Mouse (Mus musculus): ENCODE measurements at regions not wholly inside any gene's neighbourhood (a gene's known extent, or its start where the extent isn't known, plus 50 kb on each side); places are given as distances from the start of the nearest gene placed in this dataset.

DNA sequence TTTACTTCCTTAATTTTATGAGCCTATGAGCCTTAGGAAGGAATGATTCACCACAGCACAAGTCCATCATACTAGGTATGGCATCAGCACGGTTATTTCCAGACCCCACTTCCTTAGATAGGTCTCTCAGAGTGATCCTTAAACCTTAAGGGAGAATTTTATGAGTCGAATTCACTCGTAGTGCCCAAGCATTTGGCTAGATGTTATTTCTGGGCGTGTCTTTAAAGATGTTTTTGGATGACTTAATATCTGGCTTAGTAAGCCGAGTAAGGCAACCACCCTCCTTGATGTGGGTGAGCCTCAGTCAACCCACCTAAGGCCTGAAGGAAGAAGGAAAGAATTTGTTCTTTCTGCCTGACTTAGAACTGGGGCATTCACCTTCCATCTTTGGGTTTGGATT lies 132.8 kb upstream of the Eif4g2 start:
- WGBS = 75% methylated on average over 5 of the region's 5 CpGs
- no peaks in the 10 kb centered on the region for H3K27me3 ChIP-seq (replicated peaks)
- H3K4me2 ChIP-seq (replicated peaks) = no peak overlapping the region
- H3K9ac ChIP-seq = no peak overlapping the region
- H3K9me3 ChIP-seq = no peaks in the 10 kb centered on the region
- H3K4me1 ChIP-seq (replicated peaks) = no peaks in the 10 kb centered on the region
- no peak for ATAC-seq
- no peak overlapping the region for H3K27ac ChIP-seq
- no peaks in the 10 kb centered on the region for H3K36me3 ChIP-seq
- H3K4me3 ChIP-seq (replicated peaks) = no peak overlapping the region

GRCm38 (mm10) chr7:111214226-111214906 lies 131.5 kb upstream of the Eif4g2 start:
- H3K4me3 ChIP-seq (replicated peaks) = no peak overlapping the region
- H3K36me3 ChIP-seq = no peaks in the 10 kb centered on the region
- H3K27ac ChIP-seq = no peak overlapping the region
- no peak overlapping the region for H3K9ac ChIP-seq
- no peaks in the 10 kb centered on the region for H3K4me1 ChIP-seq (replicated peaks)
- 91% methylated on average over 6 of the region's 6 CpGs for WGBS
- H3K9me3 ChIP-seq = no peaks in the 10 kb centered on the region
- H3K4me2 ChIP-seq (replicated peaks) = no peak overlapping the region
- no peaks in the 10 kb centered on the region for H3K27me3 ChIP-seq (replicated peaks)
- ATAC-seq = no peak

- WGBS = 41% methylated on average over 5 of the region's 5 CpGs
- no peak for ATAC-seq
- Histone ChIP-seq H3K4me3 (replicated peaks) (no peak overlapping the region), H3K27ac (no peak overlapping the region), H3K4me2 (replicated peaks) (no peak overlapping the region), H3K9me3 (no peaks in the 10 kb centered on the region), H3K4me1 (replicated peaks) (no peaks in the 10 kb centered on the region), H3K9ac (no peak overlapping the region), H3K27me3 (replicated peaks) (no peaks in the 10 kb centered on the region), H3K36me3 (no peaks in the 10 kb centered on the region)
These were observed 129.4 kb upstream of the Eif4g2 start for GRCm38 (mm10) chr7:111212188-111212587.

- H3K36me3 ChIP-seq = no peaks in the 10 kb centered on the region
- no peak overlapping the region for H3K4me3 ChIP-seq (replicated peaks)
- ATAC-seq = no peak
- no peak overlapping the region for H3K9ac ChIP-seq
- H3K4me1 ChIP-seq (replicated peaks) = no peaks in the 10 kb centered on the region
- H3K27me3 ChIP-seq (replicated peaks) = no peaks in the 10 kb centered on the region
- H3K4me2 ChIP-seq (replicated peaks) = no peak overlapping the region
- 77% methylated on average over 11 of the region's 11 CpGs for WGBS
- H3K27ac ChIP-seq = no peak overlapping the region
- H3K9me3 ChIP-seq = no peaks in the 10 kb centered on the region
These were observed 128.8 kb upstream of the Eif4g2 start for GRCm38 (mm10) chr7:111211641-111212040.

DNA sequence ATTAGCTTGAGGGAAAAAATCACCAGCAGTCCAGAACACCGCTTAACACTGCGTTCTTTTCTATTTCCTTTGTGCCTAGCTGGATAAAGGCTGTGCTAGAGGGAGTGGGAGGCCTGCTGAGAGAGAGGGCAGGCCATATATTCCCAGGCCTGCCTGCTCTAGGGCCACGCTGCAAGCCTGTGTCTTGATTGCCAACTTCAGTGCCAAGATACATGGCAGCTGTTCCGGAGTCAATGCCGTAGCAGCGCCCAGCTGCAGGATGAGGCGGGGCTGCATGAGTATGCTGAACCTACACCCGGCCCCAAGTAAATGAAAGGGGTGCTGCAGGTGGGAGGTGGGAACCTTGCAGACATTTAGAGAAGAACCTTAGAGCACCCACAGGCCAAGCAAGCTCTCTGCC lies 127.5 kb upstream of the Eif4g2 start:
- H3K4me2 ChIP-seq (replicated peaks) = no peak overlapping the region
- WGBS = 86% methylated on average over 8 of the region's 8 CpGs
- ATAC-seq = no peak
- no peaks in the 10 kb centered on the region for H3K4me1 ChIP-seq (replicated peaks)
- H3K9ac ChIP-seq = no peak overlapping the region
- H3K9me3 ChIP-seq = no peaks in the 10 kb centered on the region
- no peak overlapping the region for H3K4me3 ChIP-seq (replicated peaks)
- H3K36me3 ChIP-seq = no peaks in the 10 kb centered on the region
- H3K27ac ChIP-seq = no peak overlapping the region
- no peaks in the 10 kb centered on the region for H3K27me3 ChIP-seq (replicated peaks)

- no peak overlapping the region for H3K4me2 ChIP-seq (replicated peaks)
- H3K9me3 ChIP-seq = no peaks in the 10 kb centered on the region
- no peak overlapping the region for H3K27ac ChIP-seq
- no peak for ATAC-seq
- no peaks in the 10 kb centered on the region for H3K36me3 ChIP-seq
- WGBS = 77% methylated on average over 5 of the region's 5 CpGs
- no peaks in the 10 kb centered on the region for H3K27me3 ChIP-seq (replicated peaks)
- no peak overlapping the region for H3K4me3 ChIP-seq (replicated peaks)
- no peaks in the 10 kb centered on the region for H3K4me1 ChIP-seq (replicated peaks)
- H3K9ac ChIP-seq = no peak overlapping the region
These were observed 123.0 kb upstream of the Eif4g2 start for GRCm38 (mm10) chr7:111205876-111206275.

GRCm38 (mm10) chr7:111198608-111199355 lies 116.0 kb upstream of the Eif4g2 start:
- Histone ChIP-seq H3K27me3 (replicated peaks) (no peaks in the 10 kb centered on the region), H3K27ac (no peak overlapping the region), H3K4me1 (replicated peaks) (no peaks in the 10 kb centered on the region), H3K4me3 (replicated peaks) (no peak overlapping the region), H3K9me3 (no peaks in the 10 kb centered on the region), H3K9ac (no peak overlapping the region), H3K4me2 (replicated peaks) (no peak overlapping the region), H3K36me3 (no peaks in the 10 kb centered on the region)
- no peak for ATAC-seq
- WGBS = 60% methylated on average over 10 of the region's 10 CpGs

GRCm38 (mm10) chr7:111191674-111192073 lies 108.8 kb upstream of the Eif4g2 start:
- Histone ChIP-seq H3K27ac (peak overlapping the region; percentile 10; the same call in 1 of the 2 replicates), H3K36me3 (no peaks in the 10 kb centered on the region), H3K4me2 (replicated peaks) (no peak overlapping the region), H3K9ac (no peak overlapping the region), H3K4me1 (replicated peaks) (no peaks in the 10 kb centered on the region; the same call in 1 of the 2 replicates), H3K9me3 (no peaks in the 10 kb centered on the region), H3K27me3 (replicated peaks) (no peaks in the 10 kb centered on the region), H3K4me3 (replicated peaks) (no peak overlapping the region)
- ATAC-seq = peak; percentile 92
- WGBS = 50% methylated on average over 4 of the region's 4 CpGs

DNA sequence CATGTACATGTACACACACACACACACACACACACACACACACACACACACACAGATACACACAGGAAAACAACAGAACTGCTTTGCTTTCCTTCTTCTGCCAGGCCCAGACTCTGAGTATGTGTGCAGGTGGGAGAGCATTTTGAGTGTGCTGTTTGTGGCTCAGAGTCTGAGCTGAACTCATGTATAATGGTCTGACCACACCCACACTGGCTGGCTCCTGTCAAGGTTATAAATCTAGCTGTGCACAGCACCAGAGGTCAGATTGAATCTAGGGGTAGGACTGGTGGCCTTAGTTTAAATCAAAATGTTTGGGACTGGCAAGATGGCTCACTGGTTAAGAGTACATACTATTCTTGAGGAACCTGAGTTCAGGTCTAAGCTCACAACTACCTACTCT lies 108.4 kb upstream of the Eif4g2 start:
- no peak overlapping the region for H3K4me3 ChIP-seq (replicated peaks)
- H3K4me2 ChIP-seq (replicated peaks) = no peak overlapping the region
- H3K36me3 ChIP-seq = no peaks in the 10 kb centered on the region
- H3K27ac ChIP-seq = 0 out of 2 replicates have a peak overlapping the region, but pooled peaks have one; percentile 10
- no peaks in the 10 kb centered on the region for H3K27me3 ChIP-seq (replicated peaks)
- no peaks in the 10 kb centered on the region; the same call in 1 of the 2 replicates for H3K4me1 ChIP-seq (replicated peaks)
- 0 out of 2 replicates have a peak, but pooled peaks have one; percentile 41 for ATAC-seq
- no peaks in the 10 kb centered on the region for H3K9me3 ChIP-seq
- no peak overlapping the region for H3K9ac ChIP-seq

DNA sequence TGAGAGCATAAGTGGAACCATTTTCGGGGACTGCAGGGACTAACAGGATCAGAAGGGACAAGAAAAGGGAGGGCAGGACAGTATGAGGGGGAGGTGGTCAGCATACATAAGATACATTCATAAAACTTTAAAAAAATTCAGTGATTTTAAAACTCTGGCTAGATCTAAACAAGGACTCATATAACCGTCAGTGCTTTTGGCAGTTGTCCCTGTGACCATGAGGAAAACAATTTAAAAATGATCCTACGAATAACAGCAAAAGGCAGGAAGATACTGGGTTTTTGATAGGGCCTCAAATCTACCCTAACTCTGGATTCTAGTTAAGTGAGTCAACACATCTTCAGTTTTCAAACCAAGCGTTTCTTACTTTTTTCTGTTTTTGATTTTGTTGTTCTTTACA lies 106.9 kb upstream of the Eif4g2 start:
- H3K9ac ChIP-seq = no peak overlapping the region
- H3K27me3 ChIP-seq (replicated peaks) = no peaks in the 10 kb centered on the region
- no peaks in the 10 kb centered on the region for H3K36me3 ChIP-seq
- no peak overlapping the region for H3K4me3 ChIP-seq (replicated peaks)
- no peak for ATAC-seq
- H3K4me2 ChIP-seq (replicated peaks) = no peak overlapping the region
- no peaks in the 10 kb centered on the region for H3K9me3 ChIP-seq
- WGBS = 75% methylated on average over 4 of the region's 4 CpGs
- no peak overlapping the region for H3K27ac ChIP-seq
- H3K4me1 ChIP-seq (replicated peaks) = no peaks in the 10 kb centered on the region; the same call in 1 of the 2 replicates

DNA sequence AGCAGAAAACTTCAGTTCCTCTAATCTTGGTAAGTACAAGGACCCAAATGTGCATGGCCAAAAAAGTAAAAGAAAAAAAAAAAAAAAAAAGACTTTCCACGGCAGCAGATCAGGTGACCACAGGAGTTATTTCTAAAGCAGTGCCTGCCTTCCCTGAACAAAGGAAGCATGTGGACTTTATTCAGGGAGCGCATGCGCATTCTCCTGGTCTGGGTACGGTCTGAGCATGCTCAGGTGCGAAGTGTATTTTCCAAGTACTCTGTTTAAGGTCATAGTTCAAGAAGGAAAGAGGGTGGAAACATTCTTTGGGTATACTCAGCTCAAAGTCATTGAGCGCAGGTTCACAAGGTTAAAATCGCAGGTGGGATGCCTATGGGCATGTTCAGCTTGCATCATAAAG lies 103.1 kb upstream of the Eif4g2 start:
- no peaks in the 10 kb centered on the region for H3K9me3 ChIP-seq
- no peaks in the 10 kb centered on the region for H3K4me1 ChIP-seq (replicated peaks)
- H3K9ac ChIP-seq = no peak overlapping the region
- 82% methylated on average over 7 of the region's 7 CpGs for WGBS
- H3K27me3 ChIP-seq (replicated peaks) = no peaks in the 10 kb centered on the region
- no peak overlapping the region for H3K4me2 ChIP-seq (replicated peaks)
- peak; percentile 58; the same call in 1 of the 2 replicates for ATAC-seq
- no peak overlapping the region for H3K27ac ChIP-seq
- no peaks in the 10 kb centered on the region for H3K36me3 ChIP-seq
- no peak overlapping the region for H3K4me3 ChIP-seq (replicated peaks)

GRCm38 (mm10) chr7:111183512-111183911 lies 100.7 kb upstream of the Eif4g2 start:
- no peaks in the 10 kb centered on the region for H3K9me3 ChIP-seq
- peaks cover 10% of the 10 kb centered on the region for H3K4me1 ChIP-seq (replicated peaks)
- H3K4me3 ChIP-seq (replicated peaks) = no peak overlapping the region
- 81% methylated on average over 3 of the region's 3 CpGs for WGBS
- H3K27ac ChIP-seq = no peak overlapping the region
- H3K36me3 ChIP-seq = no peaks in the 10 kb centered on the region
- no peaks in the 10 kb centered on the region for H3K27me3 ChIP-seq (replicated peaks)
- H3K9ac ChIP-seq = no peak overlapping the region
- H3K4me2 ChIP-seq (replicated peaks) = no peak overlapping the region
- no peak for ATAC-seq

GRCm38 (mm10) chr7:111182319-111182718 lies 99.5 kb upstream of the Eif4g2 start:
- ATAC-seq = no peak; the same call in 1 of the 2 replicates
- H3K27ac ChIP-seq = no peak overlapping the region

More at GRCm38 (mm10) chr7:111182319-111182718, 99.5 kb upstream of the Eif4g2 start:
- WGBS = 65% methylated on average over 3 of the region's 3 CpGs
- Histone ChIP-seq H3K4me3 (replicated peaks) (no peak overlapping the region), H3K36me3 (no peaks in the 10 kb centered on the region), H3K9me3 (no peaks in the 10 kb centered on the region), H3K27me3 (replicated peaks) (no peaks in the 10 kb centered on the region), H3K9ac (no peak overlapping the region), H3K4me1 (replicated peaks) (peaks cover 10% of the 10 kb centered on the region), H3K4me2 (replicated peaks) (no peak overlapping the region)
